ENCODE assay signal across 12 mouse cellular contexts in genomic region chr1:59566926-59567325, GRCm38 (mm10). TPM values are rescaled to one million over a fixed set of nuclear protein-coding genes. Genes with fewer than 3 reads are reported as not detected.
DNase-seq lines count a peak whose midpoint lies in the region; ATAC-seq and TF ChIP-seq lines count a peak whose summit lies in the region.
"Had no signal": no experiment of that assay in that cellular context is flagged by ENCODE, and none has a peak within 500 bp of the region (broad histone marks: within the 10 kb centered on the region; RNA-seq: fewer than 3 reads in every experiment).

No protein-coding gene starts in this region.

- H3K27me3 ChIP-seq in heart, adult 2 months (ENCODE audit: control insufficient read depth, insufficient read depth, low read length) = no peaks in the 10 kb centered on the region
- H3K27me3 ChIP-seq: neural tube, embryonic 12.5 days had no signal

- peak; percentile 89 for ATAC-seq in cerebellum, adult (ENCODE audit: insufficient number of reproducible peaks, low FRiP score, low TSS enrichment)

- intact Hi-C loops in left cerebral cortex, postnatal 10 days (cut with DNase I) = no loop called here
- intact Hi-C loops in left cerebral cortex, postnatal 36 days (cut with DNase I) = no loop called here
- intact Hi-C loops in heart, adult 2 months (cut with DNase I) = no loop called here
- intact Hi-C loops in gastrocnemius, postnatal 14 days (cut with DNase I; ENCODE audit: low total_unique reads) = no loop called here

- peak; percentile 6 for DNase-seq in left cerebral cortex, adult 11 months (ENCODE audit: low spot score)
- DNase-seq in left cerebral cortex, postnatal 10 days (ENCODE audit: extremely low spot score in 1 of 2, low spot score in 2 of 2) = no peak
- DNase-seq in fibroblast of lung, adult 2 months (ENCODE audit: low read depth) = peak; percentile 95
- DNase-seq in left cerebral cortex, postnatal 36 days (ENCODE audit: low spot score in 2 of 2) = peak; percentile 14 to 20
- no peak for DNase-seq in heart, adult 2 months
- no peak for DNase-seq in kidney, adult 11 months
- DNase-seq in gastrocnemius, postnatal 14 days = no peak
- DNase-seq: heart, postnatal 14 days; liver had no signal

- H3K9ac ChIP-seq in heart, adult 2 months (ENCODE audit: low read depth, low read length) = no peak overlapping the region
- H3K9ac ChIP-seq: neural tube, embryonic 12.5 days had no signal

- H3K4me1 ChIP-seq in heart, adult 2 months (ENCODE audit: control insufficient read depth, insufficient read depth, low read length) = no peaks in the 10 kb centered on the region
- H3K4me1 ChIP-seq: neural tube, embryonic 12.5 days had no signal

- 61% methylated on average over 6 of the region's 6 CpGs for WGBS in heart, adult 2 months

- TF ChIP-seq CTCF in heart, adult 2 months (IDR thresholded peaks at IDR 0.05) = no peak

- no peak overlapping the region for H3K4me3 ChIP-seq in heart, adult 2 months
- H3K4me3 ChIP-seq: neural tube, embryonic 12.5 days had no signal

- no peak for TF ChIP-seq POLR2A in heart, adult 2 months (IDR thresholded peaks at IDR 0.05; ENCODE audit: insufficient read depth, low read depth, low read length)

- H3K27ac ChIP-seq in heart, adult 2 months = no peak overlapping the region
- H3K27ac ChIP-seq: kidney, postnatal 0 days; neural tube, embryonic 12.5 days had no signal

- no peak for TF ChIP-seq EP300 in heart, adult 2 months (IDR thresholded peaks at IDR 0.05; ENCODE audit: insufficient read depth, low read depth, low read length)

- no peaks in the 10 kb centered on the region for H3K36me3 ChIP-seq in heart, adult 2 months (ENCODE audit: control insufficient read depth, insufficient read depth, low read length)

- no peaks in the 10 kb centered on the region for H3K79me2 ChIP-seq in heart, adult 2 months (replicated peaks; ENCODE audit: control insufficient read depth, insufficient read depth, low read length)

RNA-seq across cellular contexts. Expression of gene Gm973, which starts 50.9 kb away (rescaled TPM):
- 1 to 10 TPM; 4.6 to 4.8 TPM for total RNA-seq in left cerebral cortex, postnatal 10 days (2021)
- 10 to 100 TPM; 12.2 to 12.5 TPM for total RNA-seq in left cerebral cortex, postnatal 36 days (2021)
- under 1 TPM in 1 of 2 experiments, not detected in 1; 0.30 TPM for total RNA-seq in heart, adult 2 months (2021)
- polyA plus RNA-seq in heart, adult 2 months (2012; rRNA removed) = 0.29 and 0.45 TPM in 2 replicates
- under 1 TPM; 0.49 to 0.53 TPM for total RNA-seq in gastrocnemius, postnatal 14 days (2021)

Comparison
In these comparisons a context has a peak if more than half of its experiments do, and no peak if none do; other contexts are left out.
1. DNase-seq: peak in left cerebral cortex, adult 11 months (single experiment), fibroblast of lung, adult 2 months (single experiment) and left cerebral cortex, postnatal 36 days (2 of 2); none in left cerebral cortex, postnatal 10 days (0 of 2), heart, adult 2 months (0 of 2), kidney, adult 11 months (single experiment) and gastrocnemius, postnatal 14 days (single experiment).